Mouse (Mus musculus): ENCODE results near the gene Tmem132b. TPM values are rescaled to one million over a fixed set of nuclear protein-coding genes. Genes with fewer than 3 reads are reported as not detected.

Tmem132b gene
- total RNA-seq, 4 experiments from 2014 or later: 1.4 to 5.2 (median 3.5) TPM

DNA sequence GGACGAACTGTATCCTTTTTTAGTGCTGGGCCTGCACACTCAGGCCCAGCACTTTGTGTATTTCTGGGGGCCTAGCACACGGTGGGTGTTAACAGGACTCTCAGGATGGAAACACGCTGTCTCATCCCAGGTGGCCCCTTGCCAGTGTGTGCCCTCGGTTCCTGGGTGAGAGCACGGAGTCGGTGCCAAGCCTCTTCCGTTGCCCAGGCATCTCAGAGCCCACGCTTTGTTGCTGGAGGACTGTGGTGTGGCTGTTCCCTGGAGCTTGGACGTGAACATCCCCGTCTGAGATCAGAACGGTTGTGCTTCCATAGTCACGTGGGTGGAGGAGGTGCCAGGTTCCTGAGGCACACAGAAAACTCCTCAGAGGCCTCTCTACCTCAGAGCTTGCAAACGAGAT, 47.1 kb downstream of the Tmem132b start:
- no peak for DNase-seq

GRCm38 (mm10) chr5:125579153-125579552, 47.6 kb downstream of the Tmem132b start:
- no peak for DNase-seq

- DNase-seq: no peak
Measured at GRCm38 (mm10) chr5:125583298-125583697, 51.7 kb downstream of the Tmem132b start.

- DNase-seq: peak; percentile 24
Measured at GRCm38 (mm10) chr5:125583836-125584235, 52.3 kb downstream of the Tmem132b start.

DNA sequence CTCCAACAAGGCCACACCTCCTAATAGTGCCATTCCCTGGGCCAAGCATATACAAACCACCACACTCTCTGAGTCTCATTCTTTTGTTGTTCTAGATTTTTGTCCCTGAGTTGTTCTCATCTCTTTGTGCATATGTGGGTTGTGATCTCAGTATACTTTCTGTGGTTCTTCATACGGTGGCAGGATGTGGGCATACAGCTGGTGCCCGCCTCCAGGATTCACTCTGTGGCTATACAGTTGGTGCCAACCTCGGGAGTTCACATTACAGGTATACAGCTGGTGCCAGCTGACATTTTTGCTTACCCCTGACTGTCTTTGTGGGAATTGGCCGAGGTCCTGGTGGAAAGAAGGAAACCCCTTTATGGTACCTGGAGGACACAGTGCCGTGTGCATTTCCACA, 53.6 kb downstream of the Tmem132b start:
- no peak for DNase-seq

DNA sequence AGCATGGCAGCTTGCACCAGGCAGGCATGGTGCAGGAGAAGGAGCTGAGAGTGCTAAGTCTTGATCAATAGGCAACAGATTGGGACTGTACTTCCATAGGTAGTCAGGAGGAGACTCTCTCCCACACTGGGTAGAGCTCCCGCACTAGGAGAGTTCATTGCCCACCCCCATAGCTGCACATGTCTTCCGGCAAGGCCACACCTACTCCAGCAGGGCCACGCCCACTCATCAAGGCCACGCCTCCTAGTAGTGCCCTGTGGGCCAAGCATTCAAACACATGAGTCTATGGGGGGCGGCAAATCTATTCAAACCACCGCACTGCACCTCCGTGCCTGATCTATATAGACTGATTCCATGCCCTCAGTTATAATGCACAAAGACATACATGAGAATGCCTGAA, 56.6 kb downstream of the Tmem132b start:
- DNase-seq: no peak

DNA sequence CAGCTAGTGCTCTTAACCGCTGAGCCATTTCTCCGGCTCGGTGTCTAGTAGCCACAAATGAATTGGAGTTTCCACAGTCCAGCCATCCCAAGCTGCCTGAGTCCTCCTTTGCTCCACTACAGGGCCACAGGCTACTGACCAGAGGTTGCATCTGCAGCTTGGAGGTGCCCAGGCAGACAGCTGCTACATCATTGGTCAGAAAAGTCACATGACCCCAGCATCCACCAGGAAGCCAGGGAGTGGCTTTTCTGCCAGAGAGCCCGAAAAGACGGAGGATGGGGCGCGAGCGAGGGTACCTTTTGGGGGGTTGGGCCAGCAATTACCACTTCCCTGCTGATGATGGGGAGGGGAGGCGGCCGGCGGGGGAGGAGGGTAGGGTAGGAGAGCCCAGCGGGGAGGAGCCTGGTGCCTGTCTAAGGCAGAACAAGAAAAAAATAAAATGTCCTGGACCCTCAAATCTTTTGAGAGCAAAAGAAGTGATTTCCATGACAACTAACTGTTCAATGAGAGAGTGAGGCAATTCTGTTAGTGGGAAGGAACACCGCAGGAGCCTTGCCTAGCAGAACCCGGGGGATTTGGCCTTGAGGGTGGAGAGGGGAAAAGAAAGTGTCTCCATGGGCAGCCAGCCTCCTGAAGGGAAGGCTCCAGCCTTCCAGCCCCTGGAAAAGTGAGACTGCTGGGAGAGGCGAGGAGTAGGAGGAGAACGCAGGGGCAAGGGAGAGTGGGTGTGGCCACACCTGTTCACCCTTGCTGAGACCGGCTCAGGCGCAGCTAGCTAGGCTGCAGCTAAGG, 57.5 kb downstream of the Tmem132b start:
- no peak for DNase-seq

DNA sequence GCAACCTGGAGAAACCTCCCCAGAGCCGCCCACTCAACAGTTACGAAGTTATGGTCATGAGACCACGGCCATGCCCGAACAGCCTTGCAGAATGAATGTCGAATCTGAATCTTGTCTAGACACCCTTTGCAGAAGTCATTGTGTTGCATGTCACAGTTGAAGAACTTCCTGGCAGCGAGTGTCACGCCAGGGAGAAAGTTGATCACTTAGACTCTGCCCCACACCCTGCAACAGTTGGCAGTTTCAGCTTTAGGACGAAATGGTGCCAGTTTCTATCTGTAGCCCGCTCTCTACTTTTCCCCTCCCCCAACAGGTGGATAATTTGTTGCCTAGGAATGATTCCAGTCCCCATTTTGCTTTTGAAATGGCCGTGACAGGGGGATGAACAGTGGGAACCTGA, 66.5 kb downstream of the Tmem132b start:
- no peak for DNase-seq

- DNase-seq: no peak
Measured at GRCm38 (mm10) chr5:125607146-125607545, 75.6 kb downstream of the Tmem132b start.

DNA sequence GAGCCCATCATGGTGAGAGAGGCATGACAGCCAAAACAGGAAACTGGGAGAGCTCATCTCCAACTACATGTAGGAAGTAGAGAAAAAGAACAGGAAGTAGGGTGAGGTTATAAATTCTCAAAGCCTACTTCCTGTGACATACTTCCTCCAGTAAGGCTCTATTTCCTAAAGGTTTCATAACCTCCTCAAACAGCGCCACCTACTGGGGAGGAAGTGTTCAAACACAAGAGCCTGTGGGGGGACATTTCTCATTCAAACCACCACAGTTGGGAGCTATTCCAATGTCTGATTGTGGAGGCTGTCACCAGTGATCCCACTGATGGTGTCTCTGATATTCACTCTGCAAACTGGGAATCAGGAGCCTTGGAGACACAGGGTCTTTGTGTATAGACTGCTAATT, 78.4 kb downstream of the Tmem132b start:
- no peak for DNase-seq

GRCm38 (mm10) chr5:125612460-125612859, 80.9 kb downstream of the Tmem132b start:
- DNase-seq: no peak

DNA sequence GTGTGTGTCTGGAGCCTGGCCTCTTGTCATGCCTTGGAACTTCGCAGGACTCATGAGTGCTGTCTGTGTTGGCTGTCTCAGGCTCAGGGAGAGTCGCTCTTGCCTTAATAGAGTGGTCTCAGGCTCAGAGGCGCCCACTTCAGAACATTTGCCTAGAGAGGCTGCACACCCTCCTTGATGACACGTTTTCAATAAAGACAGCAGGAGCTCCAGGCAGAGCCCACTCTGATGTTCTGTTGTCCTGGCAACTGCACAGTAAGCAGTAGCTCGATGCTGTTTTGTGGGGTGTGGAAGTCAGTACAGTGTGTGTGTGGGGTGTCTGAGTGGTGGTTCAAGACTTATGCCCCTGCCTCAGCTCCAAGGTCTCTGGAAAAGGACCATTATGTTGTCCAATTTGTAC, 81.6 kb downstream of the Tmem132b start:
- DNase-seq: no peak

DNA sequence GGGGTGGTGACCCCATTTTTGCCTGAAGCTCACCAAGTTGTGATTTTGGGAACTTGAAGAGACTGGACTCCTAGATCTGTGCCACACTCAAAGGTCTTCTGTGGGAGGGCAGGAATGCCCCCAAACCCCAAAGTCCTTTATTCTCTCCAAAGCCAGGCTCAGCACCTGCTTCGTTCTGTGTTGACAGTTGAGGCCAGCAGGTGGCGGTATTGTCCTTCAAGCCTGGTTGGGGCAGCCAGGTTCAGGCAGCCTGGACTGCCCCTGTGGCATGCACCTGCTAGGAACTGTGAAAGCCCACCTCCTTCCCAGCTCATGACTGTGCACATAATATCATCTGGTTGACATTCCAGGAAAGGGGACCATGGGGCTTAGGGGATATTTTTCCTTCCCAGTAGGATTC, 82.8 kb downstream of the Tmem132b start:
- DNase-seq: no peak

GRCm38 (mm10) chr5:125617050-125617449, 85.5 kb downstream of the Tmem132b start:
- no peak for DNase-seq

- no peak for DNase-seq
Measured at GRCm38 (mm10) chr5:125627816-125628348, 96.3 kb downstream of the Tmem132b start.

DNA sequence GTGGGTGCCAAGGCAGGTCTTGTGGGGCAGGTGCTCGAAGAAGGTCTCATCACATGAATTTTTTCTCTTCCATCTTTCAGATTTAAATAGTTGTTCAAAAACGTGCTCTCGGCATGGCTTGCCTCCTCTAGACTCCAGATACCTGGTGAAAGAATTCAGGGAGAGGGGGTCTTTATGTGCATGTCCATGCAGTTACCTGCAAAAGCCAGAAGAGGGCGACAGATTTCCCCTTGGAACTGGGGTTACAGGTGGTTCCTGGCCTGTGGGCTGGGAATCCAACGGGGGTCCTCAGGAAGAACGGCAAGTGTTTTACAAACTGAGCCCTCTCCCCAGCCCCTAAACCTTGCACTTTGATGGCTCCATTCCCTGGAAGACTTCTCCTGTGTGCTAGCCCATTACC, 103.1 kb downstream of the Tmem132b start:
- no peak for DNase-seq

GRCm38 (mm10) chr5:125640966-125641365, 109.4 kb downstream of the Tmem132b start:
- no peak for DNase-seq

DNA sequence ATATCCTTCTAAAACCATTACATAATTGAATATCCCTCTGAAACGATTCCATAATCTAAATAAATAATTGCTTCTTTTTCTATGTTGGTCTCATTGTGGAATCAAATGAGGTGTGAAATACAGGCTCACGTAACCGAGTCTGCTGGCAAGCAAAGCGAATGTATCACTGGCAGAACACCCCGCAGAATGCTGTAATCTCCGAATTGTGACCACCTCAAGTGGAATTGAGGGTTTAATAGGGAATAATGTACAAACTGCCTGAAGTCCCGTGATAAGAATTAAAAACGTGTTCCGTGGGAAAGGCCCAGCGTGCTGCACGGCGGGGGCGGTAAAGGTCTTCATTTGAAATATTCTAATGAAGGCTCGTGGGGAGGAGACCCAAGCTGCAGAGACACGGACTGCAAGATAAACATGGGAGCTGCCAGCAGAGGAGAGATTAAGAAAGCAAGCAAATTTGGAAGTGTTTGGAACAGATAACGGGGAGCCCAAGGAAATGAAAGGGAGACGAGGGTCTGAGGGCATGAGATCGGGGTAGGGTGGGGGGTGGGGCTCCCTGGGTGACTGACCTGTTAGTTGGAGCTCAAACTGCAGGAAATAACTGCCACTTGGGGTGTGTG, 110.1 kb downstream of the Tmem132b start:
- no peak for DNase-seq

DNA sequence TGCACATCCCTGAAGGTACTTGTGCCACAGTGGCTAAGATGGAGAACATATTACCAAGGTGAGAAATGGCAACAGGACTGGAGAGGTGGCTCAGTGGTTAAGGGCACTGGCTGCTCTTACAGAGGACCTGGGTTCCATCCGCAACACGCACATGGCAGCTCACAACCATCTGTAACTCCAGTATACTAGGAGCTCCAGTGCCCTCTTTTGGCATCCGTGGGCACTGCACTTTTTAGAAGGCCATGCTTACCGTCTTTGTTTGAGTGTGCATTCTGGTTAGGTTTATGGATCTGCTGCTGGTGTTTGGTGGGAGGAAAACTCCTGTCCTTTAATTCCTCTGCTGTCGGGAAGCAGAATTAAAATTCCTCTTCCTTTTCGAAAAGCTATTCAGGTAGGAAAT, 116.7 kb downstream of the Tmem132b start:
- DNase-seq: no peak

GRCm38 (mm10) chr5:125649982-125650381, 118.4 kb downstream of the Tmem132b start:
- no peak for DNase-seq

DNA sequence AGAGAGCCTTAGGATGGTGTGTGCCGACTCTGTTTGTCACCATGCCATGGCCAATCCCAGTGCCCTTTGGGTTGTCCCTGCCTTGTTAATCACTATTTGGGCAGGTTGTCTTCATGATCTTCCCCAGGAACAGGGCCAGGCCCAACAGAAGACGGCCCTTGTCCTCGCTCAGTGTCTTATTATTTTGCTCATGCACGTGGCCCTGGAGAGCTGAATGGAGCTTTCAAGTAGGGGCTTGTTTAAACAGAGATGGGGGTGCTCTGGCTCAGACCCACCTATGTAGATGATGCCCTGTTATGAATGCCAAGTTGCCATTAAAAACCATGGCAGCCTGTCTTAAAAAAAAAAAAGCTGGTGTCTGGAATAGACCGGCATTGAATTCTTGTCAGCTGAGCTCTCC, 126.5 kb downstream of the Tmem132b start:
- no peak for DNase-seq

GRCm38 (mm10) chr5:125658959-125659749, 127.6 kb downstream of the Tmem132b start:
- DNase-seq: no peak

GRCm38 (mm10) chr5:125675623-125676022, 144.0 kb downstream of the Tmem132b start:
- no peak for DNase-seq

Data from adrenal gland, adult 8-10 months (tissue).